Mouse (Mus musculus): ENCODE measurements at regions not wholly inside any gene's neighbourhood (a gene's known extent, or its start where the extent isn't known, plus 50 kb on each side); places are given as distances from the start of the nearest gene placed in this dataset.

GRCm38 (mm10) chr8:91855881-91856280, 54.0 kb upstream of the Irx3 start:
- DNase-seq (ENCODE audit: low spot score): no peak
- intact Hi-C loops (cut with DNase I): no loop called here

GRCm38 (mm10) chr8:91854369-91854768, 52.5 kb upstream of the Irx3 start:
- intact Hi-C loops (cut with DNase I): loop anchor here (5.0 kb wide), 2 partner anchors 37 to 52 kb away; partner anchors contain the start of gene Irx3
- no peak for DNase-seq (ENCODE audit: low spot score)

GRCm38 (mm10) chr8:91853803-91854202, 51.9 kb upstream of the Irx3 start:
- intact Hi-C loops (cut with DNase I): loop anchor here (5.0 kb wide), 2 partner anchors 37 to 52 kb away; partner anchors contain the start of gene Irx3
- no peak for DNase-seq (ENCODE audit: low spot score)

GRCm38 (mm10) chr8:91853336-91853735, 51.5 kb upstream of the Irx3 start:
- intact Hi-C loops (cut with DNase I): loop anchor here (5.0 kb wide), 2 partner anchors 36 to 51 kb away; partner anchors contain the start of gene Irx3
- DNase-seq (ENCODE audit: low spot score): no peak

Data from heart, postnatal 25 days (tissue).